Mouse (Mus musculus) neutrophil, adult 5-6 weeks (primary cell): ENCODE data around the gene Hmgxb4. TPM values are rescaled to one million over a fixed set of nuclear protein-coding genes. Genes with fewer than 3 reads are reported as not detected.

ENCODE experiments used
- ATAC-seq: fragments of 151-379, 151-347 bp; 2 replicates; pipeline ENCODE4 v1.8.0; 2017; ENCODE audit warnings: mild to moderate bottlenecking, moderate TSS enrichment; ENCODE audit not compliant: insufficient number of reproducible peaks, poor library complexity, low FRiP score, severe bottlenecking; ENCODE audit errors: extremely low read depth
- total RNA-seq: library from RNA; stranded (forward); fragments of 200-1000 nt; gene quantifications from 2 replicates; pipeline ENCODE4 v1.2.3, GENCODE M21; 2017

The Hmgxb4 gene
- total RNA-seq, 1 experiment from 2014 or later: 60.6 TPM

DNA sequence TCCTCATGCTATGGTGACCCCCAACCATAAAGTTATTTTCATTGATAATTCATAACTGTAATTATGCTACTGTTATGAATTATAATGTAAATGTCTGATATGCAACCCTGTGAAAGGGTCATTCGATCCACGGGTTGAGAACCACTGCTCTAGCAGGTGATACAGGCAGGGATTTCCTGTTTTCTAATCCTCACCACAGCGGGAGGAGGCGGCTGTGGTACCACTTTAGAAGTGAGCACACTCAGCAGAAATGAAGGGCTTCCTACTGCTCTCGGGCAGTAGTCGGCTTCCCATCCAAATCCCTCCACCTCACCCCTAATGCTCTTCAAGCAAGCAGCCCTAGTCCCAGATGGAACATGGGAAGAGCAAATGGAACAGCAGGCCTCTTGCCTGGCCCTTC lies 66.9 kb downstream of the Hmgxb4 start:
- ATAC-seq: no peak

DNA sequence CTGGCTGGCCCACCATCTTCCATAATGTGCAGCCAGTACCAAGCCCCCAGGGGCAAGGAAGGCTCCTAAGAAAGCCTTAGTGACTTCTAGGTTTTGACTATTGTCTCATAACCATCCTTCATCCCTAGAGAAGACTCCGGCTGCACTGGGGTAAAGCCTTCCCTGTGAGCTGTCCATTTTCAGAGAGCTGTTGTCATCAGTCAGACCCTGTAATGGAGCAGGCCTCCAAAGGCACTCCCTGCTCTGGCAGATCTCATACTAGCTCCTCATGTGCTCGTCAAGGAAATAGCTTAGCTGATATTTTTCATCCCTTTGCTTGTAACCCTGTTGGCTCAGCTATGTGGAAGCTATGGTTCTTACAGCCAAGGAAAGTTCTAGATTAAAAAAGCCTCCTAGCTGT lies 67.7 kb downstream of the Hmgxb4 start:
- no peak for ATAC-seq

DNA sequence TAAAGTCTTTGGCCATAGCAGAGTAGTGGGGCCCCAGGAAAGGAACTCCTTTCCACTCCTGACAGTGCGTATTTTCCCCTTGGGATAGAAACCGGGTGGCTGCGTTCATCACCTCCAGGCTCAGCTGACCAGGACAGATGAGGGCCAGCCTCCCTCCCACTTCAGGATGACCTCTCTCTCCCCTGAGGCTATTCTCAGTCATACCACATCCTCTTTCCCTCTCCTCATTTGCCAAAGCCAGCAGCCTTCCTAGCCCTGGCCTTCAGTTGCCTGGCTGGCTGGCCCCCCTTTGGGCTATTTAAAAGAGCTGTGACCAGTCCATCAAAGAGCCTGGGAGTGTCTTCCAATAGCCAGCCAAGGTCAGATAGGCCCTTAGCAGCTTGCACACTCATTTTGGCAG lies 70.1 kb downstream of the Hmgxb4 start:
- ATAC-seq: no peak

DNA sequence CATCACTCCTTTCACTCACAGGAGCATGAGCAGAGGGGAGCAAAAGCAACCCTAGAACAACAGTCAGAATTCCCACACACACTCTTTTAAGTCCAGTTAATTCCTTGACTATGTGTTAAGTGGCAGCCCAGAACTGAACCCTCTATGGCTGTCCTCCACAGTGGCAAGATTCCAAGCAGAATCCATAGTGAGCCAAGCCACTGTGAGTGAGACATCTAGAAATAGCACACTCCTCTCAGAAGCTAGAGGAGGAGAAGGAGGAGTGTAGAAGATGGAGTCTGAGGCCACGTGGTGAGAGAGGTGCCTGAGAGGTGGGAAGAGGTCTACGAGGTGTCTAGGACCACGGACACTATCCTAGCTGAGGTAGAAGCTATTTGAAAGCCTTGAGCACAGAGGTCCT lies 71.6 kb downstream of the Hmgxb4 start:
- no peak for ATAC-seq

DNA sequence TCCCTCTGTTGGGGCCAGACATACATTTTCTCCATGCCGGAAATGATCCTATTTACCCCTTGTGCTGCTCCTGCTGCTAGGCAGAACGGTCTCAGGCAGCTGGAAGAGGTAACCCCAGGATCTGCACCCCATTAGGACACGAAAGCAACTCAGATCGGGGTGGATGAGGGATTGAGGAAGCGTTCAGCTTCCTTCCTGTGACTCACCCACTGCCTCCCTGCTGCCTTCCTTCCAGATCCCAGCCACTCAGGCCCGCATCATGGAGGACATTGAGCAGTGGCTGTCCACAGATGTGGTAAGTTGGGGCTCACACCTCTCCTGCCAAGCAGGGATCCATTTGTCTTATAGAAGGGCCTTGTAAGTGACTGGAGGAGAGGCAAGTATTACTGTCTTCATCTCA lies 74.1 kb downstream of the Hmgxb4 start:
- ATAC-seq: no peak

DNA sequence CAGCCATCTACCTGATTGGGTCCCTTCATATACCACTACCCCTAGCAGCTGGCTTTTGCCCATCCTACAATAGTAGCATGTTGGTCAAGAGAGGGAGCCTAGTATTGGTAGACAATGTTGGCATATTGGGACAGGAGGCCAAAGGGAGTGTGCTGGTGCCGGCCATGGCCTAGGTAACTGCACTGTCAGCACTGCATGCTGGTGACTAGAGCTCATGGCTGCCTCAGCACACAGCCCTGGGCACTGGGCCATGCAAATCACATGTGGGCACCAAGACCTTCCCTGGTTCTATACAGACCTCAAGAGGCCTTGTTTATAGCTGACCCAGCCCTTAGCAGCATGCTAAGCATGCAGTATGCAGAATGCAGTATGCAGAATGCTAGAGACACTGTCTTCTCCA lies 77.1 kb downstream of the Hmgxb4 start:
- ATAC-seq: no peak

DNA sequence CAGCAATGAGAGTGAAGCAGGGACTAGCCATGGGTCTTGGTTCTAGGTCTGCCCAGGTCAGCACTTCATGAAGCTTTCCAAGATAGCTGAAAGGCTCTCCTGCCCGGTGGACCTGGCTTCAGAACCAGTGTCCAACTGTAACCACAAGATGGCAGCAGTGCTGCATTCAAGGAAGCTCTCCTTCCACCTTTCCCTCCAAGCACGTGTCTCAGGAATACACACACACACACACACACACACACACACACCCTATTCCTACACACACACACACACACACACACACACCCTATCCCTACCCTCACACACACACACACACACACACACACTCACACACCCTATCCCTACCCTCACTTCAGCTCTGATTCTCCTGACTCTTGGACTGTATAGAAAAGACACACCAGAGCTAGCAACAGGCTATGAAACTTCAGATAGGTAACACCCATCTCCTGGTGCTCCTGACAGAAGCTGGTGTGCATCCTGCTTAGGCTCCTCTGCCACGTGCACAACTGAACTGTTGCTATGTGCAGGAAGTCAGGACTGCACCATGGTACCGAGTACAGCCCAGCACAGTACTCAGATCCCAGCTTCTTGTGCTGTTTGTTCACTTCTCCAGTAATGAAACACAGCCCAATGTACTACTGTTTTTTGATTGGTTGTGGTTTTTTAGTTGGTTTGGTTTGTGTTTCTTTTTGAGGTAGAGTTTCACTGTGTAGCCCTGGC lies 78.6 kb downstream of the Hmgxb4 start:
- peak; percentile 76 for ATAC-seq

DNA sequence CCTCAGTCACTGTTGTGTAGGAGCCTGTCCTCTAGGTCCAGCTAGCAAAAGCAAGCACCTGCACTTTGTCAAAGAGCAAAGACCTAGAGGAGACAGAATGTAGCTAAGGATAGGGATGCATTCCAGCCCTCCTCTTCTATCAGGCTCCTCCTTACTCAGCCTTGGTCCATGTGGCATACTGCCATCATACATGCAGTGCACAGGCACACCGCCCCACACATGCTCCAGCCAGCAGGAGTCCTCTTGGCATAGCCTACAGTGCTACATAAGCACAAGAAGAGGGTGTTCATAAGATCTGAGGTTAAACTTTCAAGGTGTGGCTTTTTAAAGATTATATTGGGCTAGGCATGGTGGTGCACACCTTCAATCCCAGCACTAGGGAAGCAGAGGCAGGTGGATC lies 81.7 kb downstream of the Hmgxb4 start:
- no peak for ATAC-seq

DNA sequence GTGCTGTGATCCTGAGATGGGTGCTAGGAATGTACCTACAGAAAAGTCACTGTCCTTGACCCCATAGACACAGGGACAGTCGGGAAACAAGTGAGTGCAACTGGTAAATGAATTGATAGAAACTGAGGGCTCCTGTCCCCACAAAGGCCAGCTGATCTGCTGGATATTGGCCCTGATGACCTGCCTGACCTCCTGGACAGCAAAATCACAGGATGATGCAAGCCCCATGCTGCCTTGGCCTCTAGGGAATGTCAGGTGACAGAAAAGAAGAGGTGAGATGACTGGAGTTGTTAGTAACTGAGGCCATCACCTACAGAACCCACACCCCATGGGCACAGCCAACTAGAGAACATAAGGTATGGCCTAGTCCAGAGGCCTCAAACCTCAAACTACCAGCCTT lies 85.1 kb downstream of the Hmgxb4 start:
- ATAC-seq: no peak

DNA sequence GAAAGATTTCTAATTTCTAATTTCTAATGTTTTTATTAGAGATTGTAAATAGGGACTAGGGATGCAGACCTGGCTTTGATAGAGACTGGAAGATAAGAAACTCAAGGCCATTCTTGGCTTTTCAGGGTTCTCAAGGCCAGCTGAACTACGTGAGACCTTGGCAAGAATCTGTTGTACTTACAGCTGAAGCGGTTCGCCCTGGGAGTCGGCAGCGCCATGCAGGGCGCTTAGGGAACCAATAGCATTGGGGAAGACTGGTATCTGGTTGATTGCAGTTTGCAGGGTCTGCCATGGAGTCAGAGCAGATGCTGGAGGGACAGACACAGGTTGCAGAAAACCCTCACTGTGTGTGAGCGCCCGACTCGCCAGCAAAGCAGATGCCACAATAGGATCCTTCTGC lies 85.7 kb downstream of the Hmgxb4 start:
- ATAC-seq: no peak

Other genes starting within 250 kb of the Hmgxb4 start
- gene Isx, start 120.2 kb upstream of the Hmgxb4 start, total RNA-seq: not detected in 2 replicates
- gene Tom1, start 40.3 kb downstream of the Hmgxb4 start, total RNA-seq: 10.3 and 11.6 TPM in 2 replicates
- 33.3 and 40.8 TPM in 2 replicates for gene Hmox1, start 100.3 kb downstream of the Hmgxb4 start, total RNA-seq
- gene Mcm5, start 116.2 kb downstream of the Hmgxb4 start, total RNA-seq: 22.2 and 26.5 TPM in 2 replicates
- gene Rasd2, start 220.6 kb downstream of the Hmgxb4 start, total RNA-seq: not detected in 2 replicates